Mouse (Mus musculus): Measurements from ENCODE around the gene Miox. TPM values are rescaled to one million over a fixed set of nuclear protein-coding genes. Genes with fewer than 3 reads are reported as not detected.

The Miox gene
- polyA plus RNA-seq, 1 experiment, result 0.04 TPM

DNA sequence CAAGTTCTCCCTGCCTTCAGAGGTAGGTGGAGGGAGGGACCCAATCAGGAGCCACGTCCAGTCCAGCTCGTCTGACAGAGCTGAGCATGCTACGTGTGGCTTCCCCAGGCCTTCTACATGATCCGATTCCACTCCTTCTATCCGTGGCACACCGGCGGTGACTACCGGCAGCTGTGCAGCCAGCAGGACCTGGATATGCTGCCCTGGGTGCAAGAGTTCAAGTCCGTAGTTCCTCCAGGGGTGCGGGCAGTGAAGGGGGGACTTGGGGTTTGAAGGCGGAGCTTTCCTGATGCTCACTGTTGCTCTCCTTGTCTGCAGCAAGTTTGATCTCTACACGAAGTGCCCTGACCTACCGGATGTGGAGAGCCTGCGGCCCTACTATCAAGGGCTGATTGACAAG is 2.2 kb downstream of the Miox start:
- H3K36me3 ChIP-seq (ENCODE audit: control insufficient read depth, insufficient read depth), result no peaks in the 10 kb centered on the region
- H3K27me3 ChIP-seq (ENCODE audit: control insufficient read depth, insufficient read depth, insufficient read length), result peaks cover 32% of the 10 kb centered on the region
- TF ChIP-seq REST (IDR thresholded peaks at IDR 0.05; ENCODE audit: insufficient read depth, insufficient read length) (no peak), TCF12 (IDR thresholded peaks at IDR 0.05; ENCODE audit: insufficient read depth, poor library complexity, severe bottlenecking) (no peak), POLR2AphosphoS2 (IDR thresholded peaks at IDR 0.05; ENCODE audit: insufficient read length, low read depth) (no peak), TCF3 (IDR thresholded peaks at IDR 0.05; ENCODE audit: insufficient read length, low read depth) (no peak), MYOD1 (IDR thresholded peaks at IDR 0.05; ENCODE audit: control insufficient read depth in 1 of 3, insufficient read length in 2 of 3, low read depth in 2 of 3) (no peak), CEBPB (IDR thresholded peaks at IDR 0.05; ENCODE audit: insufficient read depth, poor library complexity, severe bottlenecking) (no peak), MAX (IDR thresholded peaks at IDR 0.05; ENCODE audit: low read depth) (no peak), SRF (IDR thresholded peaks at IDR 0.05; ENCODE audit: control insufficient read depth, insufficient read length, low read depth) (no peak), MYOG (IDR thresholded peaks at IDR 0.05; ENCODE audit: control insufficient read depth in 1 of 3, insufficient read depth in 1 of 3, insufficient read length in 2 of 3, low read depth in 2 of 3) (no peak), USF1 (IDR thresholded peaks at IDR 0.05; ENCODE audit: low read depth) (no peak), POLR2A (IDR thresholded peaks at IDR 0.05; ENCODE audit: insufficient read length, low read depth) (no peak), E2F4 (IDR thresholded peaks at IDR 0.05; ENCODE audit: insufficient read depth) (no peak)

DNA sequence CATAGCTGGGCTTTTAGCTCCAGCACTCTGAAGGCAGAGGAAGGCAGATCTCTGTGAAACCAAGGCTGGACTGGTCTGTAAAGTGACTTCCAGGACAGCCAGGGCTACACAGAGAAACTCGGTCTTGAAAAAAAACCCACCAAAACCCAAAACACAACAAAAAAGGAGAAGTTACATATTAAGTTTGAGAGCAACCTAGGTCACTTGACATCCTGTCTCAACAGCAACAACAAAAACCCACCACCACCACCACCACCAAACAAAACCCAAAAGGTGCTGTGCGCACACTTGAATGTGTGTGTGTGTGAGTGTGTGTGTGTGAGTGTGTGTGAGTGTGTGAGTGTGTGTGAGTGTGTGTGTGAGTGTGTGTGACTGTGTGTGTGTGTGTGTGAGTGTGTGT is 5.5 kb downstream of the Miox start:
- no peak overlapping the region for H3K4me3 ChIP-seq
- H3K4me2 ChIP-seq (ENCODE audit: low read depth), result no peak overlapping the region
- H3ac ChIP-seq (ENCODE audit: control insufficient read depth, insufficient read length), result no peak overlapping the region
- H3K36me3 ChIP-seq (ENCODE audit: control insufficient read depth, insufficient read depth), result no peaks in the 10 kb centered on the region
- H3K79me2 ChIP-seq (ENCODE audit: control insufficient read depth, insufficient read depth), result no peaks in the 10 kb centered on the region
- TF ChIP-seq REST (IDR thresholded peaks at IDR 0.05; ENCODE audit: insufficient read depth, insufficient read length), result no peak
- no peak for TF ChIP-seq USF1 (IDR thresholded peaks at IDR 0.05; ENCODE audit: low read depth)
- TF ChIP-seq CEBPB (IDR thresholded peaks at IDR 0.05; ENCODE audit: insufficient read depth, poor library complexity, severe bottlenecking), result no peak
- no peak for TF ChIP-seq TCF12 (IDR thresholded peaks at IDR 0.05; ENCODE audit: insufficient read depth, poor library complexity, severe bottlenecking)
- TF ChIP-seq MYOG (IDR thresholded peaks at IDR 0.05; ENCODE audit: control insufficient read depth in 1 of 3, insufficient read depth in 1 of 3, insufficient read length in 2 of 3, low read depth in 2 of 3), result no peak
- no peak for TF ChIP-seq E2F4 (IDR thresholded peaks at IDR 0.05; ENCODE audit: insufficient read depth)
- TF ChIP-seq SRF (IDR thresholded peaks at IDR 0.05; ENCODE audit: control insufficient read depth, insufficient read length, low read depth), result no peak
- no peak for TF ChIP-seq MAX (IDR thresholded peaks at IDR 0.05; ENCODE audit: low read depth)
- TF ChIP-seq TCF3 (IDR thresholded peaks at IDR 0.05; ENCODE audit: insufficient read length, low read depth), result no peak
- no peak for TF ChIP-seq POLR2A (IDR thresholded peaks at IDR 0.05; ENCODE audit: insufficient read length, low read depth)
- TF ChIP-seq POLR2AphosphoS2 (IDR thresholded peaks at IDR 0.05; ENCODE audit: insufficient read length, low read depth), result no peak
- no peak for TF ChIP-seq MYOD1 (IDR thresholded peaks at IDR 0.05; ENCODE audit: control insufficient read depth in 1 of 3, insufficient read length in 2 of 3, low read depth in 2 of 3)
- H3K27me3 ChIP-seq (ENCODE audit: control insufficient read depth, insufficient read depth, insufficient read length), result peaks cover 18% of the 10 kb centered on the region

More for the DNA sequence above, 2.2 kb downstream of the Miox start:
- H3K4me2 ChIP-seq (ENCODE audit: low read depth), result no peak overlapping the region
- H3K79me2 ChIP-seq (ENCODE audit: control insufficient read depth, insufficient read depth), result no peaks in the 10 kb centered on the region
- no peak overlapping the region for H3ac ChIP-seq (ENCODE audit: control insufficient read depth, insufficient read length)
- H3K4me3 ChIP-seq, result no peak overlapping the region

DNA sequence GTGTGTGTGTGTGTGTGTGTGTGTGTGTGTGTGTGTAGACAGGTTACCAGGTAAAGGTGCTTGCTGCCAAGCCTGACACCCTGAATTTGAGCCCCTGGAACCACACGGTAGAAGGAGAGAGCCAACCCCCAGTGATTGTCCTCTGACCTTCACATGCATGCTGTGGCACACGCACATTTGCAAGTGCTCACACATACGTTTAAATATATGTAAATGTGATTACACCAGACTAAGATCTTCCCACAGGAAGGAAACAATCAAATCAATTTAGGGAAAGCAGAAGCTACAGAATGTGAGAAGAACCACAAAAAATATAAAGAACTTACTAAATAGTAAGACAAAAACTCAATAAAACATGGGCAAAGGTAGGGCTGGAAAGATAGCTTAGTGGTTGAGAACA is 5.9 kb downstream of the Miox start:
- H3K4me3 ChIP-seq, result no peak overlapping the region
- no peak overlapping the region for H3ac ChIP-seq (ENCODE audit: control insufficient read depth, insufficient read length)
- no peaks in the 10 kb centered on the region for H3K79me2 ChIP-seq (ENCODE audit: control insufficient read depth, insufficient read depth)
- peaks cover 14% of the 10 kb centered on the region for H3K27me3 ChIP-seq (ENCODE audit: control insufficient read depth, insufficient read depth, insufficient read length)
- TF ChIP-seq CEBPB (IDR thresholded peaks at IDR 0.05; ENCODE audit: insufficient read depth, poor library complexity, severe bottlenecking), result no peak
- TF ChIP-seq TCF3 (IDR thresholded peaks at IDR 0.05; ENCODE audit: insufficient read length, low read depth), result no peak
- TF ChIP-seq POLR2AphosphoS2 (IDR thresholded peaks at IDR 0.05; ENCODE audit: insufficient read length, low read depth), result no peak
- no peak for TF ChIP-seq MYOG (IDR thresholded peaks at IDR 0.05; ENCODE audit: control insufficient read depth in 1 of 3, insufficient read depth in 1 of 3, insufficient read length in 2 of 3, low read depth in 2 of 3)
- TF ChIP-seq TCF12 (IDR thresholded peaks at IDR 0.05; ENCODE audit: insufficient read depth, poor library complexity, severe bottlenecking), result no peak
- TF ChIP-seq MYOD1 (IDR thresholded peaks at IDR 0.05; ENCODE audit: control insufficient read depth in 1 of 3, insufficient read length in 2 of 3, low read depth in 2 of 3), result no peak
- no peak for TF ChIP-seq E2F4 (IDR thresholded peaks at IDR 0.05; ENCODE audit: insufficient read depth)
- TF ChIP-seq SRF (IDR thresholded peaks at IDR 0.05; ENCODE audit: control insufficient read depth, insufficient read length, low read depth), result no peak
- TF ChIP-seq USF1 (IDR thresholded peaks at IDR 0.05; ENCODE audit: low read depth), result no peak
- TF ChIP-seq POLR2A (IDR thresholded peaks at IDR 0.05; ENCODE audit: insufficient read length, low read depth), result no peak
- TF ChIP-seq MAX (IDR thresholded peaks at IDR 0.05; ENCODE audit: low read depth), result no peak
- no peak for TF ChIP-seq REST (IDR thresholded peaks at IDR 0.05; ENCODE audit: insufficient read depth, insufficient read length)
- H3K36me3 ChIP-seq (ENCODE audit: control insufficient read depth, insufficient read depth), result no peaks in the 10 kb centered on the region
- H3K4me2 ChIP-seq (ENCODE audit: low read depth), result no peak overlapping the region

DNA sequence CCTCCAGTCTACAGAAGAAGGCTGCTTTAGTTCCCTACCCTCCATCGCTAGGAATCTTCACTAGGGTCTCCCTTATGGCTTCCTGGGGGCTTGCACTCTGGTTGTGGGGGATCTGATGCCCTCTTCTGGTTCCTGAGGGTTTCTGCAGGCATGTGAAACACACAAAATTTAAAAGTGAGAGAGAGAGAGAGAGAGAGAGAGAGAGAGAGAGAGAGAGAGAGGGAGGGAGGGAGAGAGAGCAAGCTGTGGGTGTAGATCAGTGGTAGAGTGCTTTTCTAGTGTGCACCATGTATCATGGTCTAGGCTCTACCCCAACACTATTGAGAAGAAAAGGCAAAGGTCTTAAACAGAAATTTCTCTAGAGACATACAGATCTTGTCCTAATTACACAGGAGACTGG is 7.5 kb downstream of the Miox start:
- H3K4me3 ChIP-seq, result no peak overlapping the region
- TF ChIP-seq USF1 (IDR thresholded peaks at IDR 0.05; ENCODE audit: low read depth) (no peak), MYOG (IDR thresholded peaks at IDR 0.05; ENCODE audit: control insufficient read depth in 1 of 3, insufficient read depth in 1 of 3, insufficient read length in 2 of 3, low read depth in 2 of 3) (no peak), MAX (IDR thresholded peaks at IDR 0.05; ENCODE audit: low read depth) (no peak), TCF12 (IDR thresholded peaks at IDR 0.05; ENCODE audit: insufficient read depth, poor library complexity, severe bottlenecking) (no peak), E2F4 (IDR thresholded peaks at IDR 0.05; ENCODE audit: insufficient read depth) (no peak), POLR2AphosphoS2 (IDR thresholded peaks at IDR 0.05; ENCODE audit: insufficient read length, low read depth) (no peak), TCF3 (IDR thresholded peaks at IDR 0.05; ENCODE audit: insufficient read length, low read depth) (no peak)

More for the DNA sequence above, 7.5 kb downstream of the Miox start:
- peaks cover 6% of the 10 kb centered on the region for H3K27me3 ChIP-seq (ENCODE audit: control insufficient read depth, insufficient read depth, insufficient read length)
- H3K36me3 ChIP-seq (ENCODE audit: control insufficient read depth, insufficient read depth), result no peaks in the 10 kb centered on the region
- no peaks in the 10 kb centered on the region for H3K79me2 ChIP-seq (ENCODE audit: control insufficient read depth, insufficient read depth)
- H3K4me2 ChIP-seq (ENCODE audit: low read depth), result no peak overlapping the region
- no peak overlapping the region for H3ac ChIP-seq (ENCODE audit: control insufficient read depth, insufficient read length)
